Mouse (Mus musculus) stomach, embryonic 16.5 days (tissue): ENCODE data around the gene Mtmr6. TPM values are rescaled to one million over a fixed set of nuclear protein-coding genes. Genes with fewer than 3 reads are reported as not detected.
"Not testable (repeated sequence)": the region's sequence is repeated elsewhere in the genome, so short reads cannot be mapped to it uniquely, and the experiment has no call there.

ENCODE experiments used
- ATAC-seq: fragments of 200-750 bp; cut with Nextera tagmentation; 2 replicates; pipeline ENCODE4 v1.8.0; 2017; ENCODE audit warnings: moderate number of reproducible peaks, moderate TSS enrichment; ENCODE audit not compliant: insufficient read depth, low FRiP score
- H3K27ac ChIP-seq: fragments of 300-500 bp; sonication (generic); 2 replicates; pipeline ENCODE4 v1.5.1; 2014; ENCODE audit warnings: low read length
- H3K27me3 ChIP-seq: fragments of 300-500 bp; sonication (generic); 2 replicates; pipeline ENCODE4 v1.6.1; 2014; ENCODE audit warnings: low read length, control low read depth, mixed read lengths; ENCODE audit not compliant: control insufficient read depth, insufficient read depth
- H3K36me3 ChIP-seq: fragments of 300-500 bp; sonication (generic); 2 replicates; pipeline ENCODE4 v1.6.1; 2014; ENCODE audit warnings: low read length; ENCODE audit not compliant: control insufficient read depth, insufficient read depth
- H3K4me1 ChIP-seq: fragments of 300-500 bp; sonication (generic); 2 replicates; pipeline ENCODE4 v1.6.1; 2014; ENCODE audit warnings: low read length, control low read depth, mixed read lengths; ENCODE audit not compliant: control insufficient read depth, insufficient read depth
- H3K4me2 ChIP-seq: fragments of 300-500 bp; sonication (generic); 2 replicates; pipeline ENCODE4 v1.6.1; 2014; ENCODE audit warnings: low read depth, low read length, mixed read lengths
- H3K4me3 ChIP-seq: fragments of 300-500 bp; sonication (generic); replicated peaks from 2 replicates; pipeline ENCODE4 v1.5.1; 2014; ENCODE audit warnings: mild to moderate bottlenecking, low read length
- H3K9ac ChIP-seq: fragments of 300-500 bp; sonication (generic); 2 replicates; pipeline ENCODE4 v1.6.1; 2014; ENCODE audit warnings: low read length
- H3K9me3 ChIP-seq: fragments of 300-500 bp; sonication (generic); replicated peaks from 2 replicates; pipeline ENCODE4 v1.6.1; 2016; ENCODE audit warnings: low read length, control low read depth; ENCODE audit not compliant: control insufficient read depth
- WGBS: fragments of 180-500 bp; shearing (Covaris S2); extraction: QIAGEN DNeasy Blood & Tissue Kit; methylation state at CpG from one replicate; pipeline ENCODE4 v1.1.7; 2014; 5-methylcytosine and 5-hydroxymethylcytosine counted together
- microRNA counts: library from miRNA; unstranded; fragments of <30 nt; microRNA quantifications from one replicate; lab custom pipeline; 2016
- microRNA-seq: library from miRNA; unstranded; fragments of <30 nt; microRNA quantifications from one replicate; pipeline ENCODE4, GENCODE M21; 2016
- polyA plus RNA-seq: library from polyadenylated mRNA; unstranded; fragments of >200 nt; fragmentation: Nextera tagmentation; extraction: Ambion mirVana; gene quantifications from 2 replicates; pipeline ENCODE4 v1.2.1, GENCODE M21; 2015

Mtmr6 gene
- polyA plus RNA-seq, 1 experiment from 2014 or later: 40.9 TPM

DNA sequence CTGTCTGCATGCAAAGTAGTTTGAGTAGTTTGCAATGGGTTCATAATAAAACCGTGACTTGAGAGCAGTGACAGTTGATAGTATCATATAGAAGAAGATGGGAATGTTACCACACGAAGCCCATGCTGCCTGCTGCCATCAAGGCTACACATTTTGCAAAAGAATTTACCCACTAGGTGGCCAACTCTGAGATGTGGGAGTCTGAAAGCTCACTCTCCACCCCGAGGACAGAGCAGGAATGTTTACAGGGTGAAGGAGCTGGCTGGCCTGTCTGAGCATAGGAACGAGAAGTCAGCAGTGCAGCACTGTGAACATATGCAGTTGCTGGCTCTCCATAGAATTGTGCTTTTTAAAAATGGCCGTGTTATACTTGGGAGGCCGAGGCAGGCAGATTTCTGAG, 43.1 kb downstream of the Mtmr6 start:
- no peak for ATAC-seq
- Histone ChIP-seq H3K4me1 (no peaks in the 10 kb centered on the region), H3K9me3 (no peaks in the 10 kb centered on the region), H3K27me3 (no peaks in the 10 kb centered on the region), H3K4me2 (no peak overlapping the region), H3K9ac (no peak overlapping the region), H3K4me3 (no peak overlapping the region), H3K27ac (no peak overlapping the region), H3K36me3 (no peaks in the 10 kb centered on the region; the same call in 1 of the 2 replicates)
- WGBS: 56% methylated on average over 6 of the region's 6 CpGs

DNA sequence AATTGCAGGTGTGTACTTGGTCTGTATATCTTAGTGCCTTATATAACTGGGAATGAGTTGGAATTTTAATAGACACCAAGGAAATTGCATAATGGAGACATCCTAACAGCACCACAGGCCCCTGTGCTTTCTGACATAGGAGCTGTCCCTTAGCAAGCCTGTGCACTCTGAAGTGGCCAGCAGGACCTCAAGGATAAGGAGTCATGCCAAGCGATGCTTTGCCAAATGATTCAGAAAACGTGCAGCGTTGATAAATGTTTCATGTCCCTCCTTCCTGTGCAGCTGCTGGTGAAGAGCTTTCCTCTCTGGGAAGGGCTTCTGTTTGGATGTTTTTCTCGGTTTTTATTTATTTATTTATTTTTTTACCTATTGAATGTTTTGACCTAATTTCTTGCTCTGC, 45.7 kb downstream of the Mtmr6 start:
- no peak for ATAC-seq
- no peaks in the 10 kb centered on the region for H3K27me3 ChIP-seq
- 46% methylated on average over 4 of the region's 4 CpGs for WGBS
- H3K36me3 ChIP-seq: no peaks in the 10 kb centered on the region
- H3K9ac ChIP-seq: no peak overlapping the region
- no peaks in the 10 kb centered on the region for H3K9me3 ChIP-seq
- H3K27ac ChIP-seq: no peak overlapping the region
- H3K4me2 ChIP-seq: no peak overlapping the region
- no peaks in the 10 kb centered on the region for H3K4me1 ChIP-seq
- no peak overlapping the region for H3K4me3 ChIP-seq

DNA sequence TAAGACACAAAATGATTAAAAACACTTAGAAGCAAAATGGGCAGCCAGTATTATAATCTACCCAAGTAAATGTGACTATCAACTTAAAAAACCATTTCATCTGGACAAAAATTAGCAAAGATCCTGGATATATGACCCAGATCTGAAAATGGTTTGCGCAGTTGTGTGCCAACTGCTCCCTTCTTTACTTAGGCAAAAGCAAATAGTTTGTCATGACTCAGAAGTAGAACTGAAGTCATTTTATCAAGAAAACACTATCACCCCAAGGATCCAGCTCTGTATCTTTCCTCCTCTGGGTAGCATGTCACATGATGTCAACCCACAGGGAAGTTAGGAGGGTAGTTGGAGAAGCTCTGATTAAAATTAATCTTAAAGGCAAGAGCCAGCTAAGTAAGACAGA, 54.2 kb downstream of the Mtmr6 start:
- H3K9me3 ChIP-seq: no peaks in the 10 kb centered on the region
- H3K4me1 ChIP-seq: no peaks in the 10 kb centered on the region
- ATAC-seq: peak; percentile 53; the same call in 1 of the 2 replicates
- no peaks in the 10 kb centered on the region for H3K27me3 ChIP-seq
- no peak overlapping the region for H3K4me2 ChIP-seq
- WGBS: 81% methylated on average over 1 of the region's 1 CpGs
- H3K27ac ChIP-seq: no peak overlapping the region
- no peaks in the 10 kb centered on the region for H3K36me3 ChIP-seq
- H3K9ac ChIP-seq: no peak overlapping the region
- no peak overlapping the region for H3K4me3 ChIP-seq

DNA sequence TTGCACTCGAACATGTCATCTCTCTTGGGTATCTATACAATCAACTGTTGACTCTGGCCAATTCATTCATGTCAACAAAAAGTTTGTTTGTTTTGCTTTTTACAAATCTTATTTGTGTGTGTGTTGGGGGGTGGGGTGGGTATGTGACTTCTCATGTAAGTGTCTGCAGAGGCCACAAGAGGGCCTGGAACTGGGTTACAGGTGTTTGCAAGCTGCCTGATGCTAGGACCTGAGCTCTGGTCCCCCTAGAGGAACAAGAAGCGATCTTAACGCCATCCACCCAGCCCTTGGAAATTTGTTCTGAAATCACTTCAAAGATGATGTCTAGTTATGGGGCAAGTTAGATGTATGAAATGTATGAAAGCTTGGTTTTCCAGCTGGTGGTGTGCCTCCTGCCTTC, 55.8 kb downstream of the Mtmr6 start:
- H3K27me3 ChIP-seq: no peaks in the 10 kb centered on the region
- 74% methylated on average over 3 of the region's 3 CpGs for WGBS

DNA sequence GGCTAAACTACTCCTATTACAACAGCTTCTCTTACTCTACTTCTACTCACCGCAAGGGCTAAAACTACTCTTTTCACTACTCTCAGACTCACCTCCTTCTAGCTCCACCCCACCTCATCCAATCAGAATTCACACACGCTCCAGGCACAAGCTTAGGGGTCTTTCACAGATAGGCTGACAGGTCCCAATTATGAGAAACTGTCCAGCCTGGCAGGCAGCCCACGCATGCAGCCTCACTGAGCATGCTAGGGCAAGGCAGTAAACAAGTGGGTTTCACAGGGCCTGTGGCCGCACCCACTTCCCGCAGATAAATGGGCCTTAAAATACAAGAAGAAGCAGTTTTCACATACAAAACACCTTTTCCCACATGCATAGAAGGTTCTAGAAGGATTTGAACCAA, 75.0 kb downstream of the Mtmr6 start:
- H3K27ac ChIP-seq, H3K36me3 ChIP-seq, H3K4me2 ChIP-seq, H3K27me3 ChIP-seq, ATAC-seq, H3K9me3 ChIP-seq, H3K4me3 ChIP-seq, H3K4me1 ChIP-seq, H3K9ac ChIP-seq: not testable (repeated sequence)
- WGBS: 74% methylated on average over 5 of the region's 5 CpGs

More for the DNA sequence above, 55.8 kb downstream of the Mtmr6 start:
- Histone ChIP-seq H3K9me3 (no peaks in the 10 kb centered on the region), H3K4me2 (no peak overlapping the region), H3K27ac (no peak overlapping the region), H3K36me3 (no peaks in the 10 kb centered on the region), H3K9ac (no peak overlapping the region), H3K4me1 (no peaks in the 10 kb centered on the region), H3K4me3 (no peak overlapping the region)
- no peak for ATAC-seq

DNA sequence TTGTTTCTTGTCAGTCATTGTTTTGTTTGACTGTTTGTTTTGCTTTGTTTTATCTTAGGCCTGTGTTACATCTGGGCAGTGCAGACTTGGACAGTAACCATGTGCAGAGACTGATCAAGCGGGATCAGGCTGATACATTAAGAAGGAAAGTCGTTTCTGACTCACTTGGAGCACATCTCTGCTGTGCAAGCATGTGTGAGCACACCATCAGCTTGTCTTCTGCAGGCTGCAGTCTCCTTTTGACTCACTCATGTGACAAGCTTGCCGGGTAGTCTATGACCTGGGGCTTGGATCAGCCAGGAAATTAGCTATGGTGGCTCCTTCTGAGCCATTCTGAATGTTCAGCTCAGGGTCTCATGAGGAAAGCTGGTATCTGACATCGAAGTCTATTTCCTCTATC, 75.5 kb downstream of the Mtmr6 start:
- Histone ChIP-seq H3K9me3 (no peaks in the 10 kb centered on the region), H3K4me3 (no peak overlapping the region), H3K27me3 (no peaks in the 10 kb centered on the region), H3K9ac (no peak overlapping the region), H3K27ac (no peak overlapping the region), H3K4me1 (no peaks in the 10 kb centered on the region), H3K4me2 (no peak overlapping the region), H3K36me3 (no peaks in the 10 kb centered on the region)
- no peak for ATAC-seq
- whole genome bisulfite sequencing: 69% methylated on average over 4 of the region's 4 CpGs

DNA sequence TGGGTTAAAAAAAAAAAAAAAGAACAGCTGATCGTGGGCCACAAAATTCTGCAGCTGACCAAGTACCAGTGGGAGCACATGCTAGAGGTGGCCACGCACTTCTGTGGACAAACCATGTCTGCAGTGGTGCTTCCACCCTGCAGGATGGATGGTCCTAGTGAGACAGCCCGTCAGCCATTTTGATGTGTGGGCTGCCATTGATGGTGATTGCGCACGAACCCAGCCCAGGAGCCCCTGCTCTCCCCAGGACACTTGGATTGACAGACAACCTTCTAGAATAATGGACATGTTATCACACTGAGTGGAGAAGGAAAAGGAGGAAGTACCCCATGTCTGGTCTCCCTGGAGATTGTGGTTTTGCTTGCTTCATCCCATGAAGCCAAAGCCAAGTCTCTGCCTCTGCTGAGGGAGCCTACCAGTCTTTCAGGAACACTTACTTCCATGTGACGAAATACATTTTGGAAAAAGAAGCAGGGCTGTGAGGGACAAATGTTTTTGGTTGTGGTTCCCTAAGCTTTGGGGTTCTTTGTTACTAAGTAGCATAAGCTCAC, 80.4 kb downstream of the Mtmr6 start:
- no peak overlapping the region for H3K9ac ChIP-seq
- no peaks in the 10 kb centered on the region for H3K9me3 ChIP-seq
- no peak overlapping the region for H3K4me2 ChIP-seq
- H3K4me1 ChIP-seq: no peaks in the 10 kb centered on the region
- no peak overlapping the region for H3K27ac ChIP-seq
- WGBS: 85% methylated on average over 6 of the region's 6 CpGs
- no peaks in the 10 kb centered on the region for H3K36me3 ChIP-seq
- no peak overlapping the region for H3K4me3 ChIP-seq
- no peak for ATAC-seq
- H3K27me3 ChIP-seq: no peaks in the 10 kb centered on the region

MicroRNAs within 50 kb of the gene (microRNA counts, 519-probe panel; counts per million panel counts)
- not detected for microRNA mmu-miR-719 (lab: Ali Mortazavi, UCI)

Small RNA genes within 50 kb of the gene (microRNA-seq; reads per million reads assigned to microRNA genes)
- gene Mir719: not detected

Other genes starting within 250 kb of the Mtmr6 start
- gene Atp8a2, start 68.0 kb upstream of the Mtmr6 start, polyA plus RNA-seq: 5.2 and 5.4 TPM in 2 replicates
- gene Nupl1, start 13.8 kb upstream of the Mtmr6 start, polyA plus RNA-seq: 0.08 and 0.10 TPM in 2 replicates
- 49.1 and 50.5 TPM in 2 replicates for gene Gm49336, start 13.7 kb upstream of the Mtmr6 start, polyA plus RNA-seq
- 0.39 and 0.84 TPM in 2 replicates for gene Amer2, start 108.0 kb downstream of the Mtmr6 start, polyA plus RNA-seq